Mouse (Mus musculus) gastrocnemius, postnatal 25 days (tissue): Measurements from ENCODE around the gene Mkrn2. TPM values are rescaled to one million over a fixed set of nuclear protein-coding genes. Genes with fewer than 3 reads are reported as not detected.

Experiments
- total RNA-seq, 2 experiments: library from RNA; stranded (reverse); gene quantifications; 1 replicate in 1 of 2; 2 replicates in 1 of 2; pipeline ENCODE4 v1.2.3; 2021

Mkrn2 gene
- total RNA-seq, 2 experiments from 2014 or later = 37.9 to 42.3 TPM

Other genes with a start within 250 kb of the Mkrn2 start
- gene Pparg, start 241.0 kb upstream of the Mkrn2 start, total RNA-seq = 1 to 10 TPM; 1.8 to 9.2 TPM
- gene Tsen2, start 57.2 kb upstream of the Mkrn2 start, total RNA-seq = 1 to 10 TPM; 5.8 to 6.1 TPM
- gene Mkrn2os, start 9.3 kb upstream of the Mkrn2 start, total RNA-seq = under 1 TPM in 1 of 2 experiments, not detected in 1; 0.18 TPM
- gene Raf1, start 74.7 kb downstream of the Mkrn2 start, total RNA-seq = 100 to 1,000 TPM; 105 to 129 TPM
- gene Tmem40, start 160.5 kb downstream of the Mkrn2 start, total RNA-seq = under 1 TPM; 0.35 to 0.43 TPM
- gene Cand2, start 172.6 kb downstream of the Mkrn2 start, total RNA-seq = 10 to 100 TPM; 61.9 to 64.2 TPM
- gene Rpl32, start 206.8 kb downstream of the Mkrn2 start, total RNA-seq = 100 to 1,000 TPM; 536 to 577 TPM
- gene Efcab12, start 236.5 kb downstream of the Mkrn2 start, total RNA-seq = under 1 TPM in 1 of 2 experiments, not detected in 1; 0.24 TPM